Mouse (Mus musculus) forebrain, embryonic 14.5 days (tissue): ENCODE results near the gene Fbxl16. TPM values are rescaled to one million over a fixed set of nuclear protein-coding genes. Genes with fewer than 3 reads are reported as not detected.
A peak's percentile ranks its signal among the peaks of the same experiment; 100 is the strongest.

Source experiments
- ATAC-seq: fragments of 200-750 bp; cut with Nextera tagmentation; 2 replicates; pipeline ENCODE4 v1.8.0; 2017; ENCODE audit warnings: mild to moderate bottlenecking, moderate library complexity
- DNase-seq: peaks from one replicate; pipeline ENCODE4 v3.0.0-alpha.2; 2015; ENCODE audit warnings: low spot score
- H3K27ac ChIP-seq: fragments of 300-500 bp; sonication (generic); 2 replicates; pipeline ENCODE4 v1.5.1; 2014; ENCODE audit warnings: low read depth, mild to moderate bottlenecking, control low read depth, low read length, moderate library complexity
- H3K27me3 ChIP-seq: fragments of 300-500 bp; sonication (generic); replicated peaks from 2 replicates; pipeline ENCODE4 v1.6.1; 2014; ENCODE audit warnings: low read length, control low read depth, mixed read lengths; ENCODE audit not compliant: control insufficient read depth, insufficient read depth
- H3K36me3 ChIP-seq: fragments of 300-500 bp; sonication (generic); 2 replicates; pipeline ENCODE4 v1.6.1; 2014; ENCODE audit warnings: low read length, control low read depth; ENCODE audit not compliant: control insufficient read depth, insufficient read depth
- H3K4me1 ChIP-seq: fragments of 300-500 bp; sonication (generic); 2 replicates; pipeline ENCODE4 v1.6.1; 2014; ENCODE audit warnings: antibody characterized with exemption, low read length, control low read depth; ENCODE audit not compliant: control insufficient read depth, insufficient read depth
- H3K4me2 ChIP-seq: fragments of 300-500 bp; sonication (generic); 2 replicates; pipeline ENCODE4 v1.6.1; 2014; ENCODE audit warnings: mild to moderate bottlenecking, control low read depth, low read length
- H3K4me3 ChIP-seq: fragments of 300-500 bp; sonication (generic); 2 replicates; pipeline ENCODE4 v1.5.1; 2014; ENCODE audit warnings: low read depth, low read length, control low read depth
- H3K9ac ChIP-seq: fragments of 300-500 bp; sonication (generic); 2 replicates; pipeline ENCODE4 v1.6.1; 2014; ENCODE audit warnings: mild to moderate bottlenecking, low read length, control low read depth, moderate library complexity
- H3K9me3 ChIP-seq: fragments of 300-500 bp; sonication (generic); replicated peaks from 2 replicates; pipeline ENCODE4 v1.6.1; 2016; ENCODE audit warnings: low read length, control low read depth, mixed read lengths; ENCODE audit not compliant: control insufficient read depth
- WGBS: fragments of 180-500 bp; shearing (Covaris S2); extraction: QIAGEN DNeasy Blood & Tissue Kit; methylation state at CpG from one replicate; pipeline ENCODE4 v1.1.7; 2014; 5-methylcytosine and 5-hydroxymethylcytosine counted together
- polyA plus RNA-seq: library from polyadenylated mRNA; unstranded; fragments of >200 nt; fragmentation: Nextera tagmentation; extraction: Ambion mirVana; gene quantifications from 2 replicates; pipeline ENCODE4 v1.2.1, GENCODE M21; 2014

Fbxl16 gene
- polyA plus RNA-seq, 1 experiment from 2014 or later, result 14.0 TPM

- Histone ChIP-seq H3K4me1 (peaks cover 38% of the 10 kb centered on the region), H3K27me3 (no peaks in the 10 kb centered on the region), H3K4me3 (peak overlapping the region; percentile 65), H3K27ac (peak overlapping the region; percentile 93), H3K36me3 (peaks cover 24% of the 10 kb centered on the region), H3K9ac (peak overlapping the region; percentile 72), H3K9me3 (no peaks in the 10 kb centered on the region), H3K4me2 (peak overlapping the region; percentile 95)
- under 1% methylated on average over 45 of the region's 45 CpGs for WGBS
- peak; percentile 65 for ATAC-seq
- peak; percentile 86 for DNase-seq
Measured at GRCm38 (mm10) chr17:25791843-25792527, 16.9 kb upstream of the Fbxl16 start.

- Histone ChIP-seq H3K9ac (peak within 1 kb of the TSS; percentile 72), H3K27me3 (no peaks in the 10 kb centered on the region), H3K4me3 (peak within 1 kb of the TSS; percentile 65), H3K9me3 (no peaks in the 10 kb centered on the region), H3K4me2 (peak within 1 kb of the TSS; percentile 95), H3K36me3 (peaks cover 19% of the 10 kb centered on the region), H3K27ac (peak within 1 kb of the TSS; percentile 93), H3K4me1 (peaks cover 41% of the 10 kb centered on the region)
- ATAC-seq (peak; percentile 63), DNase-seq (peak; percentile 85)
- 0% methylated on average over 14 of the region's 14 CpGs for WGBS
Measured at GRCm38 (mm10) chr17:25792615-25793014, 16.3 kb upstream of the Fbxl16 start, which contains the start of gene Fam173a. TSS of gene Fam173a (minus strand) at chr17:25792901.

GRCm38 (mm10) chr17:25794197-25794596 is 14.7 kb upstream of the Fbxl16 start:
- Histone ChIP-seq H3K9me3 (no peaks in the 10 kb centered on the region), H3K36me3 (peaks cover 7% of the 10 kb centered on the region; the same call in 1 of the 2 replicates), H3K4me3 (no peak overlapping the region), H3K4me1 (peaks cover 41% of the 10 kb centered on the region), H3K27ac (peak overlapping the region; percentile 60), H3K27me3 (no peaks in the 10 kb centered on the region), H3K4me2 (peak overlapping the region; percentile 73), H3K9ac (peak overlapping the region; percentile 25; the same call in 1 of the 2 replicates)
- 4% methylated on average over 13 of the region's 13 CpGs for WGBS
- DNase-seq, result peak; percentile 46
- ATAC-seq, result no peak

GRCm38 (mm10) chr17:25794998-25795397 is 13.9 kb upstream of the Fbxl16 start:
- Histone ChIP-seq H3K4me3 (peak overlapping the region; percentile 60), H3K9me3 (no peaks in the 10 kb centered on the region), H3K4me2 (peak overlapping the region; percentile 73), H3K27ac (peak overlapping the region; percentile 60; the same call in 1 of the 2 replicates), H3K36me3 (no peaks in the 10 kb centered on the region), H3K27me3 (no peaks in the 10 kb centered on the region), H3K9ac (peak overlapping the region; percentile 63), H3K4me1 (peaks cover 41% of the 10 kb centered on the region)
- ATAC-seq, result no peak
- DNase-seq, result no peak
- WGBS, result 50% methylated on average over 17 of the region's 17 CpGs

GRCm38 (mm10) chr17:25795609-25796092 is 13.2 kb upstream of the Fbxl16 start, which contains the start of gene AC134908.4:
TSS of gene AC134908.4 (minus strand) at chr17:25795659.
- no peaks in the 10 kb centered on the region for H3K9me3 ChIP-seq
- WGBS, result 4% methylated on average over 6 of the region's 6 CpGs
- H3K27me3 ChIP-seq, result no peaks in the 10 kb centered on the region
- peak within 1 kb of the TSS; percentile 73 for H3K4me2 ChIP-seq
- peak within 1 kb of the TSS; percentile 63 for H3K9ac ChIP-seq
- ATAC-seq (no peak), DNase-seq (no peak)
- H3K36me3 ChIP-seq, result no peaks in the 10 kb centered on the region
- peaks cover 41% of the 10 kb centered on the region for H3K4me1 ChIP-seq
- peak within 1 kb of the TSS; percentile 60 for H3K4me3 ChIP-seq
- peak within 1 kb of the TSS; percentile 60 for H3K27ac ChIP-seq

GRCm38 (mm10) chr17:25796211-25796771 is 12.6 kb upstream of the Fbxl16 start:
- Histone ChIP-seq H3K27me3 (no peaks in the 10 kb centered on the region), H3K4me3 (peak overlapping the region; percentile 60), H3K4me2 (peak overlapping the region; percentile 73), H3K9ac (peak overlapping the region; percentile 63), H3K9me3 (no peaks in the 10 kb centered on the region), H3K27ac (peak overlapping the region; percentile 60), H3K4me1 (peaks cover 39% of the 10 kb centered on the region), H3K36me3 (no peaks in the 10 kb centered on the region)
- no peak for DNase-seq
- WGBS, result under 1% methylated on average over 37 of the region's 37 CpGs
- ATAC-seq, result 0 out of 2 replicates have a peak, but pooled peaks have one; percentile 0

GRCm38 (mm10) chr17:25796951-25797369 is 11.9 kb upstream of the Fbxl16 start, which contains the start of gene Metrn:
TSS of gene Metrn (minus strand) at chr17:25797136.
- peaks cover 36% of the 10 kb centered on the region for H3K4me1 ChIP-seq
- DNase-seq (peak; percentile 89), ATAC-seq (peak; percentile 77)
- no peaks in the 10 kb centered on the region for H3K36me3 ChIP-seq
- H3K9ac ChIP-seq, result peak within 1 kb of the TSS; percentile 63
- peak within 1 kb of the TSS; percentile 60 for H3K27ac ChIP-seq
- no peaks in the 10 kb centered on the region for H3K27me3 ChIP-seq
- H3K4me3 ChIP-seq, result peak within 1 kb of the TSS; percentile 60
- WGBS, result under 1% methylated on average over 32 of the region's 35 CpGs
- no peaks in the 10 kb centered on the region for H3K9me3 ChIP-seq
- peak within 1 kb of the TSS; percentile 73 for H3K4me2 ChIP-seq

- no peaks in the 10 kb centered on the region for H3K9me3 ChIP-seq
- H3K4me3 ChIP-seq, result no peak overlapping the region
- WGBS, result 5% methylated on average over 6 of the region's 6 CpGs
- 0 out of 2 replicates have a peak, but pooled peaks cover 3% of the 10 kb centered on the region for H3K27me3 ChIP-seq
- H3K4me2 ChIP-seq, result no peak overlapping the region
- ATAC-seq (peak; percentile 16; the same call in 1 of the 2 replicates), DNase-seq (peak; percentile 86)
- no peaks in the 10 kb centered on the region for H3K36me3 ChIP-seq
- H3K4me1 ChIP-seq, result peaks cover 28% of the 10 kb centered on the region
- no peak overlapping the region for H3K9ac ChIP-seq
- H3K27ac ChIP-seq, result no peak overlapping the region
Measured at GRCm38 (mm10) chr17:25801029-25801428, 7.9 kb upstream of the Fbxl16 start.
